Mouse (Mus musculus) B cell, adult 62 days (primary cell): ENCODE results near the gene Cnfn. TPM values are rescaled to one million over a fixed set of nuclear protein-coding genes. Genes with fewer than 3 reads are reported as not detected.

ENCODE experiments used
- total RNA-seq: library from RNA; stranded (reverse); gene quantifications from 4 replicates; pipeline ENCODE4 v1.2.4, GENCODE M21; 2023

The Cnfn gene
- not detected in 4 replicates for total RNA-seq

GRCm38 (mm10) chr7:25369058-25369749, at the start of gene Cnfn:
Gene Cnfn (minus strand): TSS chr7:25369724.

GRCm38 (mm10) chr7:25412833-25413441, 43.4 kb upstream of the Cnfn start, which contains the start of gene Cxcl17:
Gene Cxcl17 (minus strand): TSS chr7:25412886.

GRCm38 (mm10) chr7:25398610-25399009, 29.1 kb upstream of the Cnfn start, which contains the start of gene Lipe:
Gene Lipe (minus strand): TSS chr7:25398710.

Other genes starting within 250 kb of the Cnfn start
- gene Pou2f2, start 190.0 kb downstream of the Cnfn start, total RNA-seq: 169 to 195 TPM (median 186 TPM) in 4 replicates
- gene Dedd2, start 149.1 kb downstream of the Cnfn start, total RNA-seq: 95.4 to 116 TPM (median 97.6 TPM) in 4 replicates
- gene Zfp526, start 148.3 kb downstream of the Cnfn start, total RNA-seq: 13.8 to 17.0 TPM (median 15.0 TPM) in 4 replicates
- gene Gsk3a, start 131.9 kb downstream of the Cnfn start, total RNA-seq: 81.1 to 85.7 TPM (median 84.3 TPM) in 4 replicates
- gene Erf, start 119.0 kb downstream of the Cnfn start, total RNA-seq: 15.6 to 21.6 TPM (median 20.3 TPM) in 4 replicates
- gene Cic, start 102.0 kb downstream of the Cnfn start, total RNA-seq: 308 to 353 TPM (median 332 TPM) in 4 replicates
- gene Pafah1b3, start 71.7 kb downstream of the Cnfn start, total RNA-seq: 45.1 to 61.2 TPM (median 47.3 TPM) in 4 replicates
- gene Prr19, start 68.3 kb downstream of the Cnfn start, total RNA-seq: 0.48 TPM in 1 of 4 replicates, not detected in the others
- not detected in 4 replicates for gene Tmem145, start 63.6 kb downstream of the Cnfn start, total RNA-seq
- gene Megf8, start 52.6 kb downstream of the Cnfn start, total RNA-seq: 1.9 to 2.4 TPM (median 2.3 TPM) in 4 replicates
- gene Lipe, start 29.0 kb upstream of the Cnfn start, total RNA-seq: 29.9 to 35.4 TPM (median 33.8 TPM) in 4 replicates
- not detected in 4 replicates for gene Cxcl17, start 43.2 kb upstream of the Cnfn start, total RNA-seq
- gene Ceacam1, start 107.9 kb upstream of the Cnfn start, total RNA-seq: 42.2 to 47.3 TPM (median 44.1 TPM) in 4 replicates
- gene Ceacam2, start 170.1 kb upstream of the Cnfn start, total RNA-seq: 8.2 to 9.3 TPM (median 8.7 TPM) in 4 replicates
- gene Erich4, start 246.2 kb upstream of the Cnfn start, total RNA-seq: not detected in 4 replicates
- 84.1 to 109 TPM (median 97.4 TPM) in 4 replicates for gene Dmac2, start 249.7 kb upstream of the Cnfn start, total RNA-seq